In the genomic region with DNA sequence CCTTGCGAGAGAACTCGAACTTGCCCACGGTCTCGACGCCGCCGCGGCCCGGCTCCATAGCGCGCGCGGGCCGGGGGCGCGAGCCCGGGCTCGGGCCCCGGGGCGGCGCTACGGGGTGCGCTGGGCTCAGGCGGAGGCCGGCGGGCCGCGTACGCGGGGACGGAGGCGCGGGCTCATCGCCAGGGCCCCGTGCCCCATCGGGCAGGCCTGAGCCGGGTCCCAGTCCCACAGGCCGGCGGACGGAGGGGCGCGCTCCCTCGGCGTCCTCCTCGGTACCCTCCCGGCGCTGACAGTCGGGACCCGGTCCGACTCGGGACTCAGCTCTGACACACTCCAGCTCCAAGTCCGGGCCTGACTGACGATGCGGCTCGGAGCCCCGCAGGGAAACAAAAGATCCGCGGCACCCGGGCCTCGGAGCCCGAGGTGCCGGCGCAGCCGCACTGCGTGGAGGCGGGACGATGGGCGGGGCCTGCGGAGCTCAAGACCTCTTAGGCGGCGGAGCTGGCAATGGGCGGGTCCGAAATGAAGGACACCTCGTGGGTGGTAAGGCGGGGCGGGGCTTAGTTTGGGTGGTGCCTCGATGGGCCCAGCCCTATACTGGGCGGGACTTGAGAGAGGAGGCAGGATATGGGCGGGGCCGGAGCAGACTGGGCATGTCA, we compare ENCODE assay signal across 8 mouse cellular contexts. TPM values are rescaled to one million over a fixed set of nuclear protein-coding genes. Genes with fewer than 3 reads are reported as not detected.
DNase-seq lines count a peak whose midpoint lies in the region; ATAC-seq lines count a peak whose summit lies in the region.

Gene Ulk1, minus strand, starts transcription at position 431 of the 659 bp plus-strand sequence.

- H3K27ac ChIP-seq in heart, embryonic 13.5 days (replicated peaks) = peak within 1 kb of the TSS; percentile 88
- H3K27ac ChIP-seq in liver, embryonic 12.5 days = peak within 1 kb of the TSS; percentile 94
- peak within 1 kb of the TSS; percentile 85 for H3K27ac ChIP-seq in stomach, embryonic 15.5 days

- H3K36me3 ChIP-seq in heart, embryonic 13.5 days = peaks cover 27% of the 10 kb centered on the region
- H3K36me3 ChIP-seq in liver, embryonic 12.5 days = peaks cover 25% of the 10 kb centered on the region
- peaks cover 5% of the 10 kb centered on the region; the same call in 1 of the 2 replicates for H3K36me3 ChIP-seq in stomach, embryonic 15.5 days

- no peaks in the 10 kb centered on the region for H3K27me3 ChIP-seq in heart, embryonic 13.5 days (replicated peaks)
- H3K27me3 ChIP-seq in liver, embryonic 12.5 days (replicated peaks) = no peaks in the 10 kb centered on the region
- H3K27me3 ChIP-seq in stomach, embryonic 15.5 days (replicated peaks) = no peaks in the 10 kb centered on the region

- DNase-seq in CD4-positive helper T cell, adult 2 months (ENCODE audit: low read depth, low spot score) = peak; percentile 99
- peak; percentile 95 for DNase-seq in brain, embryonic 18.5 days (ENCODE audit: low read depth, low spot score)
- peak; percentile 100 for DNase-seq in kidney, postnatal 10 days
- DNase-seq in natural killer cell, adult 2 months (ENCODE audit: low spot score in 2 of 2) = peak; percentile 100

- H3K4me3 ChIP-seq in heart, embryonic 13.5 days = peak within 1 kb of the TSS; percentile 87
- H3K4me3 ChIP-seq in liver, embryonic 12.5 days = peak within 1 kb of the TSS; percentile 90
- H3K4me3 ChIP-seq in stomach, embryonic 15.5 days (replicated peaks) = peak within 1 kb of the TSS; percentile 85

- peak; percentile 86 for ATAC-seq in erythroid progenitor cell, adult 5-6 weeks (replicated peaks; ENCODE audit: low FRiP score, poor library complexity, severe bottlenecking)
- ATAC-seq in heart, embryonic 13.5 days (ENCODE audit: extremely low read depth, insufficient number of reproducible peaks, low FRiP score, low TSS enrichment) = peak; percentile 99
- ATAC-seq in liver, embryonic 12.5 days = peak; percentile 87
- peak; percentile 95 for ATAC-seq in stomach, embryonic 15.5 days (ENCODE audit: insufficient read depth, low FRiP score, low read depth)

- peaks cover 39% of the 10 kb centered on the region for H3K4me1 ChIP-seq in heart, embryonic 13.5 days
- peaks cover 53% of the 10 kb centered on the region for H3K4me1 ChIP-seq in liver, embryonic 12.5 days
- peaks cover 25% of the 10 kb centered on the region for H3K4me1 ChIP-seq in stomach, embryonic 15.5 days

- no peaks in the 10 kb centered on the region for H3K9me3 ChIP-seq in heart, embryonic 13.5 days
- no peaks in the 10 kb centered on the region for H3K9me3 ChIP-seq in liver, embryonic 12.5 days (replicated peaks)
- H3K9me3 ChIP-seq in stomach, embryonic 15.5 days = no peaks in the 10 kb centered on the region

- peak within 1 kb of the TSS; percentile 95 for H3K4me2 ChIP-seq in heart, embryonic 13.5 days
- H3K4me2 ChIP-seq in liver, embryonic 12.5 days = peak within 1 kb of the TSS; percentile 95
- H3K4me2 ChIP-seq in stomach, embryonic 15.5 days = peak within 1 kb of the TSS; percentile 94

- peak within 1 kb of the TSS; percentile 98 for H3K9ac ChIP-seq in heart, embryonic 13.5 days
- peak within 1 kb of the TSS; percentile 98 for H3K9ac ChIP-seq in liver, embryonic 12.5 days
- peak within 1 kb of the TSS; percentile 98 for H3K9ac ChIP-seq in stomach, embryonic 15.5 days

- 0% methylated on average over 79 of the region's 80 CpGs for WGBS in heart, embryonic 13.5 days
- WGBS in liver, embryonic 12.5 days (ENCODE audit: insufficient replicate concordance) = 1% methylated on average over 69 of the region's 80 CpGs
- WGBS in stomach, embryonic 15.5 days = 0% methylated on average over 75 of the region's 80 CpGs

RNA-seq across cellular contexts. Expression of gene Ulk1, which starts in this region (rescaled TPM):
- total RNA-seq in erythroid progenitor cell, adult 5-6 weeks (2015; ENCODE audit: low replicate concordance) = 50.3 and 71.4 TPM in 2 replicates
- total RNA-seq in erythroid progenitor cell, adult 5-6 weeks (2017; ENCODE audit: low replicate concordance) = 28.7 and 39.8 TPM in 2 replicates
- 10.6 and 11.8 TPM in 2 replicates for polyA plus RNA-seq in heart, embryonic 13.5 days (2015; fragmentation: Nextera tagmentation; extraction: Ambion mirVana)
- polyA plus RNA-seq in liver, embryonic 12.5 days (2016; fragmentation: Nextera tagmentation; extraction: Ambion mirVana) = 10.8 and 11.5 TPM in 2 replicates
- polyA plus RNA-seq in stomach, embryonic 15.5 days (2015; fragmentation: Nextera tagmentation; extraction: Ambion mirVana) = 14.0 and 15.8 TPM in 2 replicates

Comparison
In these comparisons a context has a peak if more than half of its experiments do, and no peak if none do; other contexts are left out.
1. Peak in every context shown above with its lines: DNase-seq, ATAC-seq, H3K4me3 ChIP-seq and H3K27ac ChIP-seq.